Mouse (Mus musculus) ES-E14 (cell line): Measurements from ENCODE around the gene Cfl1. TPM values are rescaled to one million over a fixed set of nuclear protein-coding genes. Genes with fewer than 3 reads are reported as not detected.
A peak's percentile ranks its signal among the peaks of the same experiment; 100 is the strongest.

Experiments
- DNase-seq: peaks from one replicate; pipeline ENCODE4 v3.0.0-alpha.2; 2013; ENCODE audit warnings: low read depth, low spot score
- H3K27ac ChIP-seq: 2 replicates; pipeline ENCODE4 v1.5.1; 2012; ENCODE audit warnings: low read depth, mild to moderate bottlenecking, low read length, moderate library complexity, mixed read lengths; ENCODE audit not compliant: poor library complexity, insufficient read depth, severe bottlenecking
- H3K36me3 ChIP-seq: 2 replicates; pipeline ENCODE4 v1.6.1; 2012; ENCODE audit warnings: mild to moderate bottlenecking, low read length, moderate library complexity, mixed read lengths; ENCODE audit not compliant: control insufficient read depth, poor library complexity, insufficient read depth, severe bottlenecking
- H3K4me1 ChIP-seq, 2 experiments: fragments of 150-350 bp in 1 of 2; sonication (generic) in 1 of 2; 2 replicates each; pipeline ENCODE4 v1.6.1; 2012; ENCODE audit warnings: low read length in 2 of 2, mild to moderate bottlenecking in 1 of 2, mixed read lengths in 1 of 2; ENCODE audit not compliant: control insufficient read depth in 2 of 2, insufficient read depth in 2 of 2, poor library complexity in 1 of 2
- H3K4me3 ChIP-seq, 2 experiments: fragments of 150-350 bp in 1 of 2; sonication (generic) in 1 of 2; 2 replicates each; pipeline ENCODE4 v1.5.1; 2012; ENCODE audit warnings: low read length in 2 of 2, low read depth in 1 of 2, mild to moderate bottlenecking in 1 of 2, mixed read lengths in 1 of 2; ENCODE audit not compliant: insufficient read depth in 1 of 2, poor library complexity in 1 of 2, severe bottlenecking in 1 of 2
- H3K9ac ChIP-seq: 2 replicates; pipeline ENCODE4 v1.6.1; 2012; ENCODE audit warnings: low read depth, mild to moderate bottlenecking, low read length, mixed read lengths; ENCODE audit not compliant: poor library complexity, insufficient read depth, severe bottlenecking
- H3K9me3 ChIP-seq: fragments of 150-350 bp; sonication (generic); 2 replicates; pipeline ENCODE4 v1.6.1; 2012; ENCODE audit warnings: low read depth, mild to moderate bottlenecking, low read length; ENCODE audit not compliant: control insufficient read depth, insufficient read depth
- CHD2 ChIP-seq: IDR thresholded peaks from 2 replicates; pipeline ENCODE4 v1.6.1; 2014; ENCODE audit warnings: mild to moderate bottlenecking, low read depth, low read length, inconsistent platforms
- HCFC1 ChIP-seq: IDR thresholded peaks from 2 replicates; pipeline ENCODE4 v1.6.1; 2012; ENCODE audit warnings: low read length, inconsistent platforms, borderline replicate concordance; ENCODE audit not compliant: insufficient read depth
- MAFK ChIP-seq: IDR thresholded peaks from 2 replicates; pipeline ENCODE4 v1.6.1; 2014; ENCODE audit warnings: mild to moderate bottlenecking, low read depth, low read length, inconsistent platforms; ENCODE audit not compliant: insufficient read depth
- ZC3H11A ChIP-seq: IDR thresholded peaks from 2 replicates; pipeline ENCODE4 v1.6.1; 2012; ENCODE audit warnings: low read depth, mild to moderate bottlenecking, inconsistent platforms, low read length, borderline replicate concordance
- ZNF384 ChIP-seq: IDR thresholded peaks from 2 replicates; pipeline ENCODE4 v1.6.1; 2012; ENCODE audit warnings: low read depth, low read length, inconsistent platforms
- in situ Hi-C, 2 experiments: fragments of 600-800 bp; cut with MboI; formaldehyde crosslinking; loops; one replicate each; pipeline ENCODE4 v1.15.1; 2025; ENCODE audit warnings: low sequenced_read_pairs in 2 of 2, inconsistent platforms in 1 of 2; ENCODE audit not compliant: unreplicated experiment in 2 of 2
- total RNA-seq: library from RNA; depleted of rRNA; stranded (reverse); fragments of 300-350 nt; gene quantifications from 2 replicates; pipeline ENCODE4 v1.2.3, GENCODE M21; 2012

The Cfl1 gene
- total RNA-seq, 1 experiment: 955 TPM

GRCm38 (mm10) chr19:5518721-5519120 is 28.5 kb downstream of the Cfl1 start:
- no peak for DNase-seq
- Histone ChIP-seq H3K27ac (no peak overlapping the region), H3K36me3 (no peaks in the 10 kb centered on the region), H3K4me3 (no peak overlapping the region), H3K4me1 (peaks cover 3 to 11% of the 10 kb centered on the region in 2 experiments; a peak in 3 of 4 replicates), H3K9me3 (no peaks in the 10 kb centered on the region), H3K9ac (no peak overlapping the region)
- TF ChIP-seq ZC3H11A: no peak
- TF ChIP-seq CHD2: no peak
- TF ChIP-seq ZNF384: no peak
- TF ChIP-seq HCFC1: no peak
- no peak for TF ChIP-seq MAFK
- in situ Hi-C loops: no loop called here

GRCm38 (mm10) chr19:5525204-5525603 is 34.9 kb downstream of the Cfl1 start:
- peaks cover 0 to 7% of the 10 kb centered on the region in 2 experiments; a peak in 1 of 4 replicates for H3K4me1 ChIP-seq
- no peak overlapping the region for H3K4me3 ChIP-seq
- TF ChIP-seq ZNF384 (no peak), HCFC1 (no peak), CHD2 (no peak), MAFK (no peak), ZC3H11A (no peak)
- DNase-seq: no peak
- no peaks in the 10 kb centered on the region for H3K9me3 ChIP-seq
- H3K27ac ChIP-seq: no peak overlapping the region
- H3K9ac ChIP-seq: no peak overlapping the region
- H3K36me3 ChIP-seq: no peaks in the 10 kb centered on the region
- in situ Hi-C loops: loop anchor here in 1 of 2 experiments (5.0 kb wide), 1 partner anchor 47 kb away; no protein-coding TSS in a partner anchor

- Histone ChIP-seq H3K9ac (no peak overlapping the region), H3K4me3 (no peak overlapping the region)
- in situ Hi-C loops: loop anchor here in 1 of 2 experiments (5.0 kb wide), 1 partner anchor 43 kb away; no protein-coding TSS in a partner anchor
Measured at GRCm38 (mm10) chr19:5529325-5530137, 39.3 kb downstream of the Cfl1 start.

GRCm38 (mm10) chr19:5530138-5530524 is 39.9 kb downstream of the Cfl1 start:
- H3K36me3 ChIP-seq: no peaks in the 10 kb centered on the region
- H3K4me1 ChIP-seq: peaks cover 0 to 6% of the 10 kb centered on the region in 2 experiments; a peak in 1 of 4 replicates
- H3K9ac ChIP-seq: no peak overlapping the region
- DNase-seq: no peak
- in situ Hi-C loops: no loop called here
- H3K4me3 ChIP-seq: no peak overlapping the region
- H3K27ac ChIP-seq: no peak overlapping the region
- TF ChIP-seq ZC3H11A (no peak), CHD2 (no peak), MAFK (no peak), ZNF384 (no peak), HCFC1 (no peak)
- no peaks in the 10 kb centered on the region for H3K9me3 ChIP-seq

More at GRCm38 (mm10) chr19:5529325-5530137, 39.3 kb downstream of the Cfl1 start:
- peaks cover 0 to 7% of the 10 kb centered on the region in 2 experiments; a peak in 1 of 4 replicates for H3K4me1 ChIP-seq
- no peak for TF ChIP-seq ZNF384
- 0 out of 2 replicates have a peak, but pooled peaks have one; percentile 21 for TF ChIP-seq MAFK
- no peak for TF ChIP-seq CHD2
- 0 out of 2 replicates have a peak, but pooled peaks have one; percentile 48 for TF ChIP-seq HCFC1
- peak; percentile 70; the same call in 1 of the 2 replicates for TF ChIP-seq ZC3H11A
- no peak overlapping the region for H3K27ac ChIP-seq
- peak; percentile 93 for DNase-seq
- no peaks in the 10 kb centered on the region for H3K9me3 ChIP-seq
- no peaks in the 10 kb centered on the region for H3K36me3 ChIP-seq
